17 mouse cellular contexts compared by ENCODE assay signal in the genomic region with DNA sequence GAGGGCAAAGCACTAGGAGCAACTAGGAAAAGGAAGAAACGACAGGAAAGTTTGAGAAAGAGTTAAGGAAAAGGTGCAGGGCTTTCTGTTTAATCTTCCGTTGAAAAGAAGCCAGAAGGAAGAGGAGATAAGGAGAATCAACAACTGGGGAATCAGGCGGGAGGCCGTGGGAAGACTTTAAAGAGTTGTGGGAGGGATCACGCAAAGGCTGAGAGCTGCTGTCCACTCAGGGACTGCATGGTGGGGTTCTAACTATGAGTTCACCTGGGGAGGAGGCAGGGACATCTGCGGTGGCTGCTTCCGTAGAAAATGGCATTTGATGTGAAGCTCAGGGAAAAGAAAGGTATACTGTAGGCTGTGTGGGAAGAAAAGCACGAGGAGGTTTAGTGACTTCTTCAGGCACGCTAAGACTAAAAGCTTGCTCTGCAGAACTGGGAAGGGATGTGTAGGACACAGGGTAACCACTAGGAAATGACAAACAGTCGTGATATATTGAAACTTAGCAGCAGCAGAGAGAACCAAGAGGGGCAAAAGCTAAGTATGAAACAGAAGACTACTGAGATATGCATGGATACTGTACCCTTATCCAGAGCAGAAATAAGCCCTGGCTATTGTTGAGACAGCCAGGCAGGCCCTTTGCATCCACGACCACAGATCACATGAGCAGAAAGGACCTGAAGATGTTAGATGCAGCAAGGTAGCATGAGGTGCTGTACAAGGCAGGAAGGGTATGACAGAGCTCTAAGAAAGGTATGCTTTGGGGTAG.
A peak's percentile ranks its signal among the peaks of the same experiment; 100 is the strongest.
DNase-seq lines count a peak whose midpoint lies in the region; ATAC-seq and TF ChIP-seq lines count a peak whose summit lies in the region.
"Had no signal": no experiment of that assay in that cellular context is flagged by ENCODE, and none has a peak within 500 bp of the region (broad histone marks: within the 10 kb centered on the region; RNA-seq: fewer than 3 reads in every experiment).

No protein-coding gene starts in this region.

- no peaks in the 10 kb centered on the region for H3K36me3 ChIP-seq in kidney, postnatal 0 days (ENCODE audit: insufficient read depth, low read length)
- H3K36me3 ChIP-seq in kidney, embryonic 15.5 days = no peaks in the 10 kb centered on the region
- no peaks in the 10 kb centered on the region for H3K36me3 ChIP-seq in liver, postnatal 0 days (replicated peaks; ENCODE audit: insufficient read depth, low read length)
- no peaks in the 10 kb centered on the region for H3K36me3 ChIP-seq in forebrain, embryonic 12.5 days (replicated peaks)
- H3K36me3 ChIP-seq: limb, embryonic 12.5 days had no signal

- H3K27ac ChIP-seq in kidney, postnatal 0 days = no peak overlapping the region
- H3K27ac ChIP-seq in kidney, embryonic 15.5 days = no peak overlapping the region
- H3K27ac ChIP-seq in cortical plate, adult 2 months (ENCODE audit: insufficient read depth, low read length) = peak overlapping the region; percentile 60; the same call in 1 of the 2 replicates
- H3K27ac ChIP-seq in liver, postnatal 0 days (ENCODE audit: low read depth) = no peak overlapping the region
- no peak overlapping the region for H3K27ac ChIP-seq in forebrain, embryonic 12.5 days
- H3K27ac ChIP-seq: forebrain, embryonic 10.5 days; hindbrain, embryonic 10.5 days; limb, embryonic 12.5 days; macrophage had no signal

- no peak overlapping the region for H3K4me2 ChIP-seq in kidney, postnatal 0 days (ENCODE audit: low read length)
- H3K4me2 ChIP-seq in kidney, embryonic 15.5 days = no peak overlapping the region
- H3K4me2 ChIP-seq in liver, postnatal 0 days (ENCODE audit: low read depth, low read length) = peak overlapping the region; percentile 33; the same call in 1 of the 2 replicates
- no peak overlapping the region for H3K4me2 ChIP-seq in forebrain, embryonic 12.5 days
- H3K4me2 ChIP-seq: limb, embryonic 12.5 days had no signal

- intact Hi-C loops in heart, postnatal 25 days (cut with DNase I) = no loop called here

- no peak for ATAC-seq in kidney, postnatal 0 days (replicated peaks; ENCODE audit: low FRiP score, low read depth)
- no peak for ATAC-seq in kidney, embryonic 15.5 days (replicated peaks; ENCODE audit: low FRiP score)
- peak; percentile 73 for ATAC-seq in liver, postnatal 0 days
- ATAC-seq in forebrain, embryonic 12.5 days (ENCODE audit: low FRiP score) = no peak
- ATAC-seq: inflammation-experienced regulatory T-cells, adult 6 months had no signal

- H3K4me3 ChIP-seq in kidney, postnatal 0 days (replicated peaks; ENCODE audit: low read depth, low read length) = no peak overlapping the region
- no peak overlapping the region for H3K4me3 ChIP-seq in kidney, embryonic 15.5 days (replicated peaks)
- no peak overlapping the region for H3K4me3 ChIP-seq in cortical plate, adult 2 months (ENCODE audit: insufficient read depth, low read length)
- no peak overlapping the region for H3K4me3 ChIP-seq in liver, postnatal 0 days (ENCODE audit: low read depth, low read length)
- H3K4me3 ChIP-seq in forebrain, embryonic 12.5 days (replicated peaks) = no peak overlapping the region
- H3K4me3 ChIP-seq: forebrain, embryonic 10.5 days; hindbrain, embryonic 10.5 days; limb, embryonic 12.5 days had no signal

- DNase-seq in heart, adult 11 months = peak; percentile 54
- no peak for DNase-seq in heart, postnatal 25 days (ENCODE audit: low spot score)
- DNase-seq in kidney, postnatal 0 days (ENCODE audit: low spot score) = peak; percentile 8
- DNase-seq in liver, postnatal 0 days = no peak
- no peak for DNase-seq in gastrocnemius, adult 8-10 months (ENCODE audit: low spot score in 2 of 2)
- DNase-seq: adrenal gland, postnatal 14 days; cerebellum, postnatal 25 days; kidney, postnatal 25 days; midbrain, embryonic 14.5 days had no signal

- no peaks in the 10 kb centered on the region for H3K27me3 ChIP-seq in kidney, postnatal 0 days (ENCODE audit: insufficient read depth, low read length)
- H3K27me3 ChIP-seq in kidney, embryonic 15.5 days = no peaks in the 10 kb centered on the region
- no peaks in the 10 kb centered on the region for H3K27me3 ChIP-seq in liver, postnatal 0 days (ENCODE audit: insufficient read depth, low read length)
- no peaks in the 10 kb centered on the region for H3K27me3 ChIP-seq in forebrain, embryonic 12.5 days
- H3K27me3 ChIP-seq: limb, embryonic 12.5 days had no signal

- 48% methylated on average over 11 of the region's 11 CpGs for WGBS in kidney, postnatal 0 days
- WGBS in kidney, embryonic 15.5 days = 56% methylated on average over 11 of the region's 11 CpGs
- 32% methylated on average over 11 of the region's 11 CpGs for WGBS in liver, postnatal 0 days (ENCODE audit: insufficient replicate concordance)
- 82% methylated on average over 11 of the region's 11 CpGs for WGBS in forebrain, embryonic 12.5 days

- H3K9ac ChIP-seq in kidney, postnatal 0 days (ENCODE audit: low read depth, low read length) = no peak overlapping the region
- no peak overlapping the region for H3K9ac ChIP-seq in kidney, embryonic 15.5 days
- no peak overlapping the region for H3K9ac ChIP-seq in liver, postnatal 0 days (replicated peaks)
- no peak overlapping the region for H3K9ac ChIP-seq in forebrain, embryonic 12.5 days
- H3K9ac ChIP-seq: limb, embryonic 12.5 days had no signal

- no peak for TF ChIP-seq POLR2A in cortical plate, adult 2 months (IDR thresholded peaks at IDR 0.05; ENCODE audit: extremely low read depth, insufficient read depth, low read length)

- TF ChIP-seq EP300 in liver, postnatal 0 days (IDR thresholded peaks at IDR 0.05; ENCODE audit: low read depth) = peak; percentile 43; the same call in 1 of the 2 replicates

- TF ChIP-seq CTCF in kidney, postnatal 0 days (IDR thresholded peaks at IDR 0.05; ENCODE audit: low read depth) = no peak
- 0 out of 2 replicates have a peak, but pooled peaks have one; percentile 4 for TF ChIP-seq CTCF in cortical plate, adult 2 months (IDR thresholded peaks at IDR 0.05; ENCODE audit: extremely low read depth, insufficient read depth, low read length)
- TF ChIP-seq CTCF in liver, postnatal 0 days (IDR thresholded peaks at IDR 0.05; ENCODE audit: low read depth) = no peak

- no peaks in the 10 kb centered on the region for H3K4me1 ChIP-seq in kidney, postnatal 0 days (replicated peaks; ENCODE audit: insufficient read depth, low read length)
- no peaks in the 10 kb centered on the region for H3K4me1 ChIP-seq in kidney, embryonic 15.5 days
- peaks cover 9% of the 10 kb centered on the region for H3K4me1 ChIP-seq in cortical plate, adult 2 months (ENCODE audit: control insufficient read depth, insufficient read depth, low read length)
- H3K4me1 ChIP-seq in liver, postnatal 0 days (ENCODE audit: insufficient read depth) = no peaks in the 10 kb centered on the region
- no peaks in the 10 kb centered on the region for H3K4me1 ChIP-seq in forebrain, embryonic 12.5 days
- H3K4me1 ChIP-seq: hindbrain, embryonic 10.5 days had no signal

- H3K9me3 ChIP-seq in kidney, postnatal 0 days (replicated peaks; ENCODE audit: low read length) = 0 out of 2 replicates have a peak, but pooled peaks cover 5% of the 10 kb centered on the region
- H3K9me3 ChIP-seq in kidney, embryonic 15.5 days (replicated peaks) = 0 out of 2 replicates have a peak, but pooled peaks cover 5% of the 10 kb centered on the region
- peaks cover 7% of the 10 kb centered on the region for H3K9me3 ChIP-seq in liver, postnatal 0 days (ENCODE audit: low read length)
- H3K9me3 ChIP-seq in forebrain, embryonic 12.5 days = peaks cover 11% of the 10 kb centered on the region

Comparison
In these comparisons a context has a peak if more than half of its experiments do, and no peak if none do; other contexts are left out.
1. DNase-seq: peak in heart, adult 11 months (single experiment) and kidney, postnatal 0 days (single experiment); none in heart, postnatal 25 days (single experiment), liver, postnatal 0 days (single experiment) and gastrocnemius, adult 8-10 months (0 of 2).